Mouse (Mus musculus) left cerebral cortex, postnatal 4 days (tissue): ENCODE measurements around the gene Ankrd2. TPM values are rescaled to one million over a fixed set of nuclear protein-coding genes. Genes with fewer than 3 reads are reported as not detected.

Experiments
- DNase-seq: peaks from one replicate; pipeline ENCODE4 v3.0.0-alpha.2; 2022
- intact Hi-C: fragments of 180-260 bp; cut with DNase I; formaldehyde crosslinking; loops from one replicate; pipeline ENCODE4 v1.15.1; 2025
- total RNA-seq, 2 experiments: library from RNA; stranded (reverse); gene quantifications; 2 replicates each; pipeline ENCODE4 v1.2.3; 2021

Gene Ankrd2
- total RNA-seq: not detected

DNA sequence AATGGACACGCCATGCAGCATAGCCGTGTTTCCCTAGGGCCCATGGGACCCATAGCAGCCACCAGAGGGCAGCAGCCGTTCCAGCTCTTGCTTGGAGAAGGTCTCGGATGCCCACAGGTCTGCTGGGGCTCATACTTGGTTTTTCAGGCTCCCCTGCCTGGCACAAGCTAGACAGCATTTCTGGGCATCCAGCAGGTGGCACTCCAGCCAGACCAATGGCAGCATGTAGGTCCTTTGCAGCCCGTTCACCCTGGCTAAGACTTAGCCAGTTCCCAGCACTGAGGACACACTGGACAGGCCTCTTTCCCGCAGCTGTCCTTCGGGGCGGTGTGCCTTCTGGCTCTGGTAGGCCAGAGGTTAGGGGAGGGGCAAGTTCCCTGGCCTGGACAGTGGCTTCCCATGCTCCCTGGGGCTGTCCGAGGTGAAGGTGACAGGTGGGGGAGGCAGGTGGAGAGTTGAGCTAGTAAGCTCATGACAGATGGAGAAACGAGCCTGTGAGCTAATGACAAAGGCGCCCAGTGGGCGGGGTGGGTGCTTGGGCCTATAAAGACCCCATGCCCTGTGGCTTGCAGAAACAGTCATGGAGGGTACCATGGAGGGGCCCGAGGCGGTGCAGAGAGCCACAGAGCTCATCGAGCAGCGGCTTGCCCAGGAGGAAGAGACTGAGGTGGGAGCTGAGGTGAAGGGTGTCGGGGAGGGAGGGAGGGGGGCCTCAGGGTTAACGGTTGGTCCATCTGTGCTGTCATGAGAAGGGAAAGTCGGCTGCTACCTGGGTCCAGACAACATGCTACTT, at the start of gene Ankrd2:
Gene Ankrd2 (plus strand): TSS at position 545 of the 793 bp plus-strand sequence.
- intact Hi-C loops: no loop called here
- peak; percentile 92 for DNase-seq

DNA sequence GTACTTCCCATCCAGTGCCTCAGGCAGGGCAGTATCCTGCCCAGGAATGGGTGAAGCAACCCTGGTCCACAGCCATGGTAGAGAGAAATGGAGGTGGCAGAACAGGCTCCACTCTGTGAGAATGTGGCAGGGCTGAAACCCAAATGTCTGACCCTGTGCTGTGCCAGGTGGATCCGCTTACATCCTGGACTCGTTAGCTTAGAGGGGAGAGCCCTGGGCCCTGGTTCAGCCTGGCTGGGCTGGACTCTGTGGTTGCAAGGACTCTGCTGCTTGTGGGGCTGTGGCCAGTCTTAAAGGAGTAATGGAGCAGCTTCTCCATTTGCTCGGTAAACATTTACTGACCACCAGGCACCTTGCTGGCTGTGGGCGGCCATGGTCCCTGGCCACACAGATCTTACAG, 48.6 kb upstream of the Ankrd2 start:
- intact Hi-C loops: no loop called here
- DNase-seq: no peak

DNA sequence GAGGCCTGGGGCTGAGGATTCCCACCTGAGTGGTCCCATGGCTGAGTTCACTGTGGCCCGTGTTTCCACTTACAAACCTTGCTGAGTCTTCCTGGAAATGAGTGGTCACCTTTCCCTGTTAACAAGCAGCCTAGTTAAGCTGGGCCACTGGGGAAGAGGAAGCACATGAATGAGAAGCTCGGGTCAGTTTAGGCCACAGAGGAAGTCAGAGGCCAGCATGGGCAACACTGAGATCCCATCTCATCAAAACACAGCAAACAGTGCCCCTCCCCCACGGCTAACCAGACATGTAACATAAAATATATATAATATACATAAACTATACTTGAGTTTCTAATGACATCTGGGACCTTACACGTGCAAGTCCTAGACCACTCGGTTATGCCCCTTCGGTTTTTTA, 46.0 kb upstream of the Ankrd2 start:
- DNase-seq: no peak
- intact Hi-C loops: no loop called here

DNA sequence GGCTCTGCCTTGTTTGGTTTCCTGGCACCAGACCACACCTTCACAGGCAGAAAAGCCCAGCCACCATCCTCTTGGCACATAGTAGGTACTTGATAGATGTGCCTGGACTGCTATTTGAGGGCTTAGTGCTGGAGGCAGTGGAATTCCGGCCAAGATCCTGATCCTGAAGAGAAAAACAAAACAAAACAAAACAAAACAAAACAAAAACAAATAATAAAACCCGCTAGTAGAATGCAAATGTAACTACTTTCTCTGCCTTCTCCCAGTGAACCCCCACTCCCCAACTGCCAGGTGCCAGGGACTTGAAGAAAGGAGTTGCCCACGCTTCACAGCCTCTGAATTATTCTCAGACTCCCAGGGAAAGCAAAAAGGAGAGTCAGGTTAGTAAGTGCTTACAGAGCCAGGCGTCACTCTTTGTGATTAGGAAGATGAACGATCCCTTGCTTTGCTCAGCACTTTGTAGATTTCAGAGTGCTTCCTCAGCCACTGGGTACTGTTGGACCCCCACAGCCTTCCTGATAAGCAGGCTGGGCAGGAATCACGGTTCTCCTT, 43.8 kb upstream of the Ankrd2 start:
- peak; percentile 11 for DNase-seq
- intact Hi-C loops: no loop called here

DNA sequence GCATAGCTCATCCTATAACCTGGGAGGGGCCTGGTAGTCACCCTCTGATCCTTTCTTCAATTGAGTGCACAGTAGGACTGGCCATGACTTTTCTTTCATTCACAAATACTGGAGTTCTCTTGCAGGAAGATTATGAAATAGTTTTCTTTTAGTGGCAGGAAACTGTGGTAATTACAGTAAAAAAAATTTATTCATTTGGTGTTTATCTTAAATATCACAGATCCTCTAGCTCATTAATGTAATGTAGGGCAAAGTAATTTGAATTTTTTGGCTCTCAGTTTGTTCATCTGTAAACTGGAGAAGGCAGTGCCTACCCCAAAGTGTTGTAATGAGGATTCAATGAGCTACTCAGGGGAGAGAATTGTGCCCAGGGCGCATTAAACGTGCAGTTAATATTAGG, 42.8 kb upstream of the Ankrd2 start:
- intact Hi-C loops: no loop called here
- no peak for DNase-seq

DNA sequence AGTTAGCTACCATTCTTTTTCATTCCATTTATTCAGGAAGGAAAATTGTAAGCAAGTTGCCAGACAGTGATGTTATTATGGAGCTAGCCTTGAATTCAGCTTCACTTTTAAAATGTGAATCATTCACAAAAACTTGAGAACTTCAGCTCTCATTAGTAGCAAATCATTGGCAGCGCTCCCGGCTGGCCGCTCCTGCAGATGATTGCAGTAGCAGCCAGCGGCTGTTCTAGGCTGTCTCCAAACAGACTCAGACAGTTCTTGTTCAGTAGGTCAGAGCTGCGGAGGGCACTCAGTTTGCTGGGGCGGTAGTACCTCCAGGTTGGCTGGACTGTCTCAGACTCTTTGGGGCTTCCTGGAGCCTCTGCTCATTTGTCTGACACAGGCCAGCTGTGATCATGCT, 42.3 kb upstream of the Ankrd2 start:
- intact Hi-C loops: no loop called here
- peak; percentile 62 for DNase-seq

DNA sequence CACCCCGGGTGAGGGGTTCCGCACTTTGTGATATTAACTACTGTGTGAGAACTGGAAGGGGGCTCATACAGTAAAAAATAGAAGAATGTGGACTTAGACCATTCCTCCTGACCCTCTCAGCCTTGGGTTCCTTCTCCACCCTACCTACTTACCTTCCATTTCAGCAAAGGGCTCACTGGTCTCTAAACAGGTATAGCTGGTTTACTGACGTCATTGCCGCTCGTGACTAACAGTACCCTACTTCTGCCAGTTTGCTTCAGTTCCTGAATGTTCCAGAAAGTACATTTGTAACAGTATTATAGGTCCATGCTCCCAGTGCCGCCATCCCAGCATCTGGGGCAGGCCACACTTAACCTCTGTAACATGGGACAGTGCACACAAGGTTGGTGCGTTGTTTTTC, 41.8 kb upstream of the Ankrd2 start:
- DNase-seq: no peak
- intact Hi-C loops: no loop called here

DNA sequence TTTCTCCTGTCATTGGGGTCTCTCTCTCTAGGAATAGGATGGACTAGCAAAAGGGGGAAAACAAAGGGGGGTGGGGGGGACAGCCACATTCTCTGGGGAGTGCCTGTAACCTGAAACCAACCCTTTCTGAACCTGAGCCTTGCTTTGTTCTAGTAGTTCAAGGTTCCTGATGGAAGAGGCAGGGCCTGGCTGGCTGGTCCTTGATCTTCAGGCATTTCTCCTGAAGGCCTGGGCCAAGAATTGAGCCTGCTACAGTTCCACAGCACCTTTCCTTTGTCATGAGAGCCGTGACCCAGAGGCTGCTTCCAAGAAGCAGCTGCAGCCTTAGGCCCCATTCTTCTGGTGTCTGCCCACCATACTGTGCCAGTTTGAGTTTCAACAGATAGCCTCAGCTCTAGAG, 40.3 kb upstream of the Ankrd2 start:
- DNase-seq: no peak
- intact Hi-C loops: no loop called here

DNA sequence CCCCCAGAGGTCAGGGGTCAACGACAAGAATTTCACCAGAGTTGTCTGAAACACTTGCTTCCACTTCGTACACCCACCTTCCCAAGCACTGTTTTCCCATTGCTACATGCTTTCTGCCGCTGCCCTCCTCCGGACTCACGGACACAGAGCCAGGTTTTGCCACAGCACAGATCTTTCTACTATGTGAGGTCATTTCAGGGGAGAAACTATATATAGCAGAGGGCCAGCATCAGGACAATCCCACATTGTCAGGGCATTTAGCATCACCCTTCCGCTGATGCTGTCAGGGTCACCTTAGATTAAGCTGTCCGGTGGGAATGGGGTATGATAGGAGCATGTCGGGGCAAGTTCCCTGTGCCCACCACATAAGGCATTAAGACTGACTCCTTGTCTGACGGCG, 38.7 kb upstream of the Ankrd2 start:
- no peak for DNase-seq
- intact Hi-C loops: no loop called here

DNA sequence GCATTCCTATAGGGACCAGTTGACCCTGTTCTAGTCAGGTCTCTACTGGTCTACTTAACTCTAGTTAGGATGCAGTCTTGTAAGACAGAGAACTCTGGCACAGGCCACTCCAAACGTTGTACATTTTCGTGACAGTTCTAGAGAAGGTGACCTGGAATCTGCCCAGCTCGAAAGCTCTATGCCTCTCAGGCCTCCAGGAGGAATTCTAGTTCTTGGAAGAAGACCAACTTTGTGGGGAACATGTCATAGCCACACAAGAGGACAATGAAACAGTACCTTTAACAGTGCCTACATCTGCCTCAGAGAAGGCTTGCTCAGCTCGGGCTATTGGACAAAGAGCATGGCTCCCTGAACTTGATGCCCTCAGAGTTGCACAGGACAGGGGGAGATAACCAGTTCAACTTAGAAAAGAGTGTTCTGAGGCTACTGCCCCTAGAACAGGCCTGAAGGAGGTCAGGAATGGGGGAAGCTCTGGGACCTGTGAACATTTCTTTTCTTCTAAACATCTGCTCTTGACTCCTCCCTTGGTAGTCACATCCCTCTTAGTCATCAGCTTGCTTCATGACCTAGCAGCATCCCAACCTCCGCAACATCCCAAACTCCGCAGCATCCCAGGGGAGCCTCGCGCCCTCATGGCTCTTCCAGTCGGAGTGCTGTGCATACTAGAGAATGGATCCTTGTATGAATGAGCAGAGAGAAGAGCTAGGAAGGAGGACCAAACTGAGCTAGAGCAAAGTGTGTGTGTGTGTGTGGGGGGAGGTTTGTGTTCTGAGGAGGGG, 36.8 kb upstream of the Ankrd2 start:
- no peak for DNase-seq
- intact Hi-C loops: no loop called here

DNA sequence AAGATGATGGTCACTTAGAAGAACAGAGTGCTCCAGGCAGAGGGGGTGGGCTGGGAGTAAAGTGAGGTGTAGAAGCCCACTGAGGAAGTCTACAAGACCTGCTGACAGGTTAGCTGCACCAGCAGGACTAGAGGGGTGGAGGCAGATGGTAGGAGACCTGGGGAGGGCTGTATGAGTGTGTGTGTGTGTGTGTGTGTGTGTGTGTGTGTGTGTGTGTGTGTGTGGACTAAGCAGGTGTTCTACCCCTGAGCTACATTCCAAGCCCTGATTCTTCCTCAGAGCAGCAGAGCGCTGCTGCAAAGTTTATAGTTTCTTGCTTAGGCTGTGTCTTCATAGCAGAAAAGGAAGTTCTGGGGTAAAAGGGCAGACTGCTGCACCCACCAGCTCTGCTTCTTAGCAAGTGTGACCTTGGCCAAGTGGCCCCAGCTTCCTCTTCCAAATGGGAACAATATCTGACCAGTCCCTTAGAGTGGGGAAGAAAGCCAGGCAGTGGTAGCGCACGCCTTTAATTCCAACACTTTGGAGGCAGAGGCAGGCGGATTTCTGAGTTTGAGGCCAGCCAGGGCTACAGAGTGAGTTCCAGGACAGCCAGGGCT, 36.0 kb upstream of the Ankrd2 start:
- intact Hi-C loops: no loop called here
- DNase-seq: no peak

DNA sequence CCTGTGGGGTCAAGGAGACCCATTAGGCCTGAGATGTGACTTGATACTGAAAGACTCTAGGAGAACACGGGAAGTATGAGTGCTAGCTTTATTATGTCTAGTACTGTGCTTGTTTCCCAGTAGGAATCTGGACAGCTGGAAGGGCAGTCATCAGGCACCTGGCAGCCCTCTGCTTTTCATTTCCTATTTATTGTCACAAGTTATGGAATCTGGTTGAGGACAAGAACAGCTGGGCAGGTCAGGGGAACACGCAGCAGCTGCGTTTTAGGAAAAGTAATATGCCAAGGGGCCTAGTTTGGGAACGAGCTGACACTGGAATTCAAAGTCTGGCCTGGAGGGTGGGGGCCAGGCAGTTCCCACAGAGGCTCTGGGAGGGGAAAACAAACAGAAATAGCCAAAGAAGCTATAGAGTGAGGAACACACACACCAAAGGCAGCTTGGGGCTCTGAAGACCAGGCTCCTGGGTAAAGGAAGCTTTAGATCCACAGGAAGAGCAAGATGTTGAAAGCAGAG, 35.3 kb upstream of the Ankrd2 start:
- DNase-seq: no peak
- intact Hi-C loops: no loop called here

DNA sequence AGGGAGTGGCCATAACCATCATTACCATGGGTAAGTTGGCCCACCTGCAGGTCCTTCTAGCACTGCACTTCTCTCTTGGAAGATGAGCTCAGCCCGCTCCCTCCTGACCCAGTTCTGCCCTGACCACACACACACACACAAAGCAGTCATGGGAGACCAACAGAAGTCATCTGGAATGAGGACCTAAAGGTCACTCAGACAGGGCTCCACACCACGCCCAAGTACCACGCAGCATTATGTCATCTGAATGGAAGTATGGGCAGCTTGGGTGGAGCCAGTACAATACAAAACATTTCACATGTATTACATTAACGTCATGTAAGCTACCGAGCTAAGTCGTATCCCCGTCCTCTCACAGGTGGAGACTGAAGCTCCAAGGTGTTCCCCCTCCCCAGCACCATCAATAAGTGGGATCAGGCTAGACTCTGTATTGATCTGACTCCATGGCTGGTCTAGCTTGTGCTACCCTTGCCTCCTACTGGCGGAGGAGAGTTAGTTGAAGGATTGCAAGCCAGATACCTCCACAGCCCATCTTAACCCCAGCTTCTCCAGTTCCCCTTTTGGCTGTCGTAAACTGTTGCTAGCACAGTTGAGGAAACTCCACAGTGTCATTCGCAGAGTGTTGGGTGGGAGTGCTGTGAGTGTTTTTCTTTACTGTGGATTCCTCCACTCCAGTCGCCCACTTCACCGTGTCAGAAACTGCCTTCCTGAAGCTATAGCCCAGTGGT, 34.4 kb upstream of the Ankrd2 start:
- intact Hi-C loops: no loop called here
- no peak for DNase-seq

DNA sequence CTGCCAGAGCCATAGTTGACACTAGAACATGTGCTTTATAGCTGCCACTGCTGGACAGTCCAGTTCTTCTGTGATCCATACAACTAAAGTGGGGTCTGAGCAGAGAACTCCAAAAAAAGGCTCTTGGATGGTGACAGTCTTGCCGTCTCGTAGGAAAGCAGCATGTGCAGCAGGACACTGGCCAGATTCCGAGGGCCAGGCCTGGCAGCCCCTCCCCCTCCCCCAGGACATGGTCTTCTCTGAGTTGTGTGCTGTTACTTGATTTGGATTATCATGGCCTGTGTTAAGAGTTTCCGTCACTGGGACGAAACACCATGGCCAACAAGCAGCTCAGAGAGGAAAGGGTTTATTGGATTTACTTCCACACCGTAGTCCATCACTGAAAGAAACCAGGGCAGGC, 31.5 kb upstream of the Ankrd2 start:
- intact Hi-C loops: no loop called here
- DNase-seq: no peak

DNA sequence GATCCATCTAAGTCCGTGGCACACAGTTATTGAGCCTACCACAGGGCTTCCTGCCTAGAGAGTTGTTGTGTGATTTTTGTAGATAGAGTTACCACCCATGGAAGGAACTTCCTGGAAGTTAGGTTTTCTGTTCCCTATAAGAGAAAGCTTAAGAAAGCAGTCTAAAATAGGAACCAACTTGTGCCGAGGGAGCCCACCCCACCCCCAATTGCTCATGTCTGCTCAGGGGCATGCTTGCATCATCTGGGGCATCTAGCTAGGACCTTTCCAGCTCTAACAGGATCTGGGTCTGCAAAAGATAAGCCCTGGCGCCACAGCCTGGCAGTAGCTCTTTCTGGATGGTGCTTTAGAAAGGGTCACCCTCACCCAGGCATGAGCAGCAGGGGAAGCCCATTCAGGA, 30.2 kb upstream of the Ankrd2 start:
- intact Hi-C loops: no loop called here
- DNase-seq: no peak

DNA sequence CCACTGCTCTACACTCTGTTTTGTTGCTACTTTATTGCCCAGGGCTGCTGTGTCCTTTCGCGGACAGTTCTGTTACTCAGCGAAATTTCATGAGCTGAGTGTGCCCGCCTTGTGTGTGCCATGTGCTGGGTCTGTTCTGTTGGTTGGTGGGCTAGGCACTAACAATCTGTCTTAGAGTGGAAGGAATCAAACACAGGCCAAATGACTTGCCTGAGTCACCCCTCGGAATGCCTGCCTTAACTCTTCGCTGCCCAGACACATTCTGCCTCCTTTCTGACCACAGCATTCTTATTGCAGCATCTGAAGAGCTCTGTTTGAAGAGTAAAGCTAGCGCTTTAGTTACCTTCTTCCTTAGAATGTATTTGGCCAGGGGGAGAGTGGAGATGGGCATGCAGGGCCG, 29.2 kb upstream of the Ankrd2 start:
- no peak for DNase-seq
- intact Hi-C loops: no loop called here

DNA sequence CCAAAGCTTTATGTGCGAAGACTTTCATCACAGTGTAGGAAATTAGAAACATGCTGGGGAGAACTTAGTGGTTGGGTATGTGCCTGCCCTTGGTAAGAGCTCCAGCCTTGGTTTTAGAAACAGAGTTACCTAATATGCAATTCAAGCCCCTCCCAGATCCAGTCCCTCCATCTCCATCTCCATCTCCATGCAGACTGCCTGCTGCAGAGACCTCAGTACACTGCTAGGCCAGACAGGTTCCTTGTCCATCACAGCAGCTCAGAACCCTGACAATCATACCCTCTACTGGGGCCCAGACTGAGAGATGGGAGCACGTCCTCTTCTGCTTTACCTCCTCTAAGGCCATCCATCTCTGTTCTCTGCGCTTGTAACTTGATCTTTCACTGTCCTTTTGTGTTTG, 27.2 kb upstream of the Ankrd2 start:
- intact Hi-C loops: no loop called here
- DNase-seq: no peak

DNA sequence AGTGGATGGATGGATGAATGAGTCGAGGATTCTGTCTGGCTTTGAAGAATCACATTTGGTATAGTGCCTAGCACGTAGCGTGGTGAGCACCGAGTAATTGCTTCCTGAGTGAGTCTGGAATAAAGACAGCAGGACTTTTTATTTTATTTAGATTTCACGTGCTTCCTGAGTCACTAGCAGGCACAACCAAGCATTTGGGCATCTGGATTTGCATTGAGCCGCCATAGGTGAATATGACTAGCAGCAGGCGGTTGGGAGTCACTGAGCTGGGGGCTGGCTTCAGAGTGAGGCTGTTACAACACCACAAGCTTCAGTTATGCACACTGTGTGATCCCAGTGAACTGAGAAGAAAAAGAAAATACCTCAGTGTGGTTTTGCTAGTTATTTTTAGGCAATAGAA, 26.7 kb upstream of the Ankrd2 start:
- intact Hi-C loops: no loop called here
- DNase-seq: no peak

DNA sequence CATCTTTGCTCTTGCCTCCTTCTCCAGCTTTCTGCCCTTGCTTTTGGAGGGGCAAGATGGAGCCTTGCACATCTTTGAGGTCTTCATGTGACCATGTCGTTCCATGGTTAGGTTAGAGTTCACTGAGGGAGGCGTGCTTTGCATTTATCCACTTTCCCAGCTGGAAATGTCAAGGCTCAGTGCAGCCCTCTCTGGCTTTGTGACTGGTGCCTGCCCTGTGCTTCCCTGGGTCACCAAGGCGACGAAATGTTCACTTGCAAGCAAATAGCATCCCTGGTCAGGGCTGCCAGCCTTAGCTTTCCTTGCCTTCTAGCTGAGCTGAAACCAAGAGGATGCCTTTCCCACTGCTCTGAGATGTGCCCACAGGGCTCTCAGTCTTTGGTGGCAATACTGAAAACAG, 25.4 kb upstream of the Ankrd2 start:
- no peak for DNase-seq
- intact Hi-C loops: no loop called here

DNA sequence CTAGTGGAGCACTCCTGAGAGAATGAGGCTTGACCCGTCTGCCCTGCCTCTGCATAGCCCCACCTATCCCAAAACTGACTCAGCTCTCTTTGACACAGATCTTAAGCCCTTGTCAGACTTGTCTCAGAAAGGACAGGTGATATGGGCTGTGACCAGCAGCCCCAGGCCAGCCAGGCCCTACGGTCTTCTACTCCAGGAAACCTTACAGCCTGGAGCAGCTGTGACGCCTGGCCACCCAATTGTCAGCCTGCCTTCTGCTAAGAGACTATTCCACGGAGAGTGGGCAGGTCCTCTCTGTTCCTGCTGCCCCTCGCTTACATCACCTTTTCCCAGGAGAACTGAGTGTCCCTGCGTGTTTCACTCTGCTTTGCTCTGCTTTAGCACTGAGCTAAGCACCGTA, 24.7 kb upstream of the Ankrd2 start:
- DNase-seq: no peak
- intact Hi-C loops: no loop called here
